Mouse (Mus musculus): Measurements from ENCODE around the gene Rara.

Gene Rara

DNA sequence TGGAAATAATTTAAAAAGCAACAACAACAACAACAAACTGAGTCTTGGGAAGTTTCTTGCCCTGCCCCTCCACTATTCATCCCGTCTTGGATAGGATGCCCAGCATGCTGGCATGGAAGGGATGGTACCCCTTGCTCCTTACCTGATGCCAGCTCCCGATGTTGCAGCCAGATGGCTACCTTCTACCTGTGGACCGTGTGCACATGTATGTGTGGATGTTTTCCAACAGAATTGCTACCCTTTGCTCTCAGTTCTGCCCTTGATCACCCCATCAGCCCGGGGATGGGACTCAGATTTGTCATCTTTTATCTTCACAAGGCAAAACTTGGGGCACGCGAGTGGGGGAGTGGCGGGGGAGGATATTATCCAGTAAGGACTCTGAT, 11.1 kb downstream of the Rara start:
- no peak for DNase-seq (ENCODE audit: low spot score)

GRCm38 (mm10) chr11:98939084-98939952, 11.7 kb downstream of the Rara start:
- no peak for DNase-seq (ENCODE audit: low spot score)

DNA sequence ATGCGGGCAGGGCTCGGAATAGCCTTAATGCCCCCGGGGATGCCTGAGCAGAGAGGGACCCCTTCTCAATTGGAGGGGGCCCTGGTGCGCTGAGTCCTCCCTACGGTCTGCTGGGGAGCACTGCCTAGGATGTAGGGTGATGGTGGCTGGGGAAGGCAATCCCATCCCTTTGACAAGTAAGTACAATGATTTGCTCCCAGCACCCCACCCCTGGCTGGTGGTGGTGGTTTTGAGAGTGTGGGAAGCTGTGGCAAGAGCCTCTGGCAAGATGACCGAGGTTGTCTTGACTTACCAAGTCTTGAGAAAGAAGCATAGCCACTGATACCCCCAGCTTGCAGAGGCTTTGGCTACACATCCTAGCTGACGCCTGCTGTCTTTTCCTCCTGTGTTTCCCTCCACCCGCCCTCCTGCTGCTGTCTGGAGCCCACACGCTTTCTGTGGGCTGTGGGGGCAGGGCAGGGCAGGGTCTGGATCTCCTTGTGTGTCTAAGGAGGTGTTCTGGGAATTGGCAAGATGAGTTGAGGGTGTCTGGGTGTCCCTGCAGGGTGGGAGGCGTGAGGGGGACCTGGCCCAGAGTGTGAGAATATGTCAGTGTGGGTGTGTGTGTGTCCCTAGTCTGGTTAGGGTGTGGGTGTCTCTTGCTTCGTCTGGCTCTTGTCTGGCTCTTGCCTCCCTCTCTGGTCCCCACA, 12.5 kb downstream of the Rara start:
- DNase-seq (ENCODE audit: low spot score), result peak; percentile 47

DNA sequence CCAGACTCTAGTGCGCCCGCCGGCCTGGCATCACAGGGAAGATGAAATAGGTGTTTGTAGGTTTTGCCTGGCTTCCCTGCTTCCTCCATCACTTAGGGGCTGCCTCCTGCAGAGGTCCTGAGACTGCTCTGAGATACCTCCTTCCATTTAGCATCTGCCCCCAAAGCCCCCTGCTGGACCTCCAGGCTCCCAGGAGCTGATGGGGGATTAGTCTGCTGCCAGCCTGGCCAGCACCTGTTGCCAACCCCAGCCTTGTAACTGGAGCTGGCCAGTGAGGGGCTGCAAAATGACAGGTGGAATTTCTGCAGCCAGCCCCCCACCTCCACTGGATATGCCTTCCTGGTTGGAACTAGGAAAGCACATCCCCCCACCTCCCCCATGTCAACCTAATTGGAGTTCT, 13.2 kb downstream of the Rara start:
- no peak for DNase-seq (ENCODE audit: low spot score)

GRCm38 (mm10) chr11:98941341-98941825, 13.8 kb downstream of the Rara start:
- peak; percentile 74 for DNase-seq (ENCODE audit: low spot score)

GRCm38 (mm10) chr11:98941826-98942550, 14.4 kb downstream of the Rara start:
- DNase-seq (ENCODE audit: low spot score), result peak; percentile 73

- DNase-seq (ENCODE audit: low spot score), result no peak
Measured at GRCm38 (mm10) chr11:98942555-98942922, 14.9 kb downstream of the Rara start.

DNA sequence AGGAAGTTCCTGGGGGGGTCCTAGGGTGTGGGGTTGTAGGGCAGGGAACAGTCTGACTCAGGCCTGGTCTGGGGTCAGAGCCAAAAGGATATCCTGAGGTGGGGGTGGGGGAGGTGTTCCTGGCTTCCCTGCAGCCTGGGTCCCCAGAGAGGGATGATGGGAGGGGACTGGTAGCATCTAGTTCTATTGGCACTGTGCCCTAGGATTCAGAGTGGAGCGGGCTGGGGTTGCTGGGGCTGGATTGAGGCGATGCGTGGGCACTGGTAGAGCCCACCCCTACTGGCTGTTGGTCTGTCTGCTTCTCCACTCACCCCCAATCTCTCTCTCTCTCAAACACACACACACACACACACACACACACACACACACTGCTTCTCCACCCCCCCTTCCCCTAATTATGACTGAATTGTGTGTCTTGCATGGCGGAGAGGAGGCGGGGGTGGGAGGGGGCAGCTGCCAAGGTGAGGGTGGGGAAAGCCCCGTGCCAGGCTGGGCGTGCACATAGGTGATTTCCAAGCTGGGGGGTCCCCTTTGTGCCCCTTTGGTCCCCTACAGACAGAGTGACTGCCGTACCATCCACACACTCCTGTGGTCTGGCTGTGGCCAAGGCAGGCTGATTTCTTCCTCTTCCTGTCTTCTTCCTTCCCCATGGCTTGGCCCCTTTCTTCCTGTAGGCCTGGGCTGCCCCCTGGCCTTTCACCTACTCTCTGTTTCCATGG, 15.5 kb downstream of the Rara start:
- no peak for DNase-seq (ENCODE audit: low spot score)

GRCm38 (mm10) chr11:98943741-98944461, 16.3 kb downstream of the Rara start:
- no peak for DNase-seq (ENCODE audit: low spot score)

- DNase-seq (ENCODE audit: low spot score), result no peak
Measured at GRCm38 (mm10) chr11:98944897-98945604, 17.4 kb downstream of the Rara start.

DNA sequence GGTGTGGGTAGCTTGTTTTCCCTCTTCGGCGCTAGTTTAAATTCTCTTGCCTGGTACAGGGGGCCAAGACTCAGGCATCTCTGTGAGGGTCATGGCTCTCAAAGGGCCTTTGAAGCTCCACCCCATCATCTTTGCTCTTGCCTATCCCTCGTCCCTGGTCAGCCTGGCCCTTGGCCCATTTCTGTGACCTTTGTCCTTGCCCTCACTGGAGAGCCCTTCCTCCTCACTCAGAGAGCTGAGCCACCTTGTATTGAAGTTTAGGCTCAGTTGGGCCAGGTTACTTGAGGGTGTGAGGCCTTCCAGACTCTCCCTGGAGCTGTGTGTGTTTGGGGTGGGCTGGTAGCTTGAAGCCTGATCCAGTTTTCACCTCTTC, 18.0 kb downstream of the Rara start:
- no peak for DNase-seq (ENCODE audit: low spot score)

DNA sequence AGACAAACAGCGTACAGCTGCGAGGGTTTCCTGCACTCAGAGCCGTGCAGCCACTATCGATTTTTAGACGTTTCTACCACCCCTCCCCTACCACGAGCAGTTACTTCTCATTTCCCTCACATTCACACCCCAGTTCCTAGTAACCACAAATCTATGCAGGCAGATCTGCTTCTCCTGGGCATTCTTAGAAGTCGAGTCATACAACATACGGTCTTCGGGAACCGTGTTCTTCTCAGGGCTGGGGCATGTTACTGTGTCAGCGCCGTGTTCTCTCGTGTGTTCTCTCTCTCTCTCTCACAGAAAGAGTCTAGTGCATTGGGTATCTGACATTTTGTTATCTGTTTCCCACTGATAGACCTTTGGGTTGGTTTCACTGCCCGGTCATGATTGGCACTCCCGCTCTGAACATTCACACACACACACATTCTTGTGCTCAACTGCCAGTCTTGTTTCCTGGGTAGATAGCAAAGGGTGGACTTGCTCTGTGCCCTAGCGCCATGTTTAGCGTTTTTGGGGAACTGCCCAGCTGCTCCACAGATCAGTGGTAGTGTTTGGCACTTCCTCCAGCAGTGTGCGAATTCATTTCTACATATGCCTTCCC, 20.5 kb downstream of the Rara start:
- no peak for DNase-seq (ENCODE audit: low spot score)

- DNase-seq (ENCODE audit: low spot score), result no peak
Measured at GRCm38 (mm10) chr11:98949242-98949957, 21.8 kb downstream of the Rara start.

GRCm38 (mm10) chr11:98949958-98950460, 22.4 kb downstream of the Rara start:
- no peak for DNase-seq (ENCODE audit: low spot score)

DNA sequence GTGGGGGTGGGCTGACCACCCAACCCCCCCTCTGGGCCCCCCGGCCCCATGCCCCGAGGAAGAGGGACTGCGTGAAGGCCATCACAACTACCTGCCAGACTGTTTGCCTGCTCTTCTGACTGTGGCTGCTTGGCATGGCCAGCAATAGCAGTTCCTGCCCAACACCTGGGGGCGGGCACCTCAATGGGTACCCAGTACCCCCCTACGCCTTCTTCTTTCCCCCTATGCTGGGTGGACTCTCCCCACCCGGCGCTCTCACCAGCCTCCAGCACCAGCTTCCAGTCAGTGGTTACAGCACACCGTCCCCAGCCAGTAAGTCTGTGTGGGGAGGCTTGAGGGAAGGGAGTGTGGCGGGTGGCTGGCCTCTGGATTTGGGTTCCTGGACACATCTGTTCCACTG, 22.9 kb downstream of the Rara start:
- DNase-seq (ENCODE audit: low spot score), result no peak

DNA sequence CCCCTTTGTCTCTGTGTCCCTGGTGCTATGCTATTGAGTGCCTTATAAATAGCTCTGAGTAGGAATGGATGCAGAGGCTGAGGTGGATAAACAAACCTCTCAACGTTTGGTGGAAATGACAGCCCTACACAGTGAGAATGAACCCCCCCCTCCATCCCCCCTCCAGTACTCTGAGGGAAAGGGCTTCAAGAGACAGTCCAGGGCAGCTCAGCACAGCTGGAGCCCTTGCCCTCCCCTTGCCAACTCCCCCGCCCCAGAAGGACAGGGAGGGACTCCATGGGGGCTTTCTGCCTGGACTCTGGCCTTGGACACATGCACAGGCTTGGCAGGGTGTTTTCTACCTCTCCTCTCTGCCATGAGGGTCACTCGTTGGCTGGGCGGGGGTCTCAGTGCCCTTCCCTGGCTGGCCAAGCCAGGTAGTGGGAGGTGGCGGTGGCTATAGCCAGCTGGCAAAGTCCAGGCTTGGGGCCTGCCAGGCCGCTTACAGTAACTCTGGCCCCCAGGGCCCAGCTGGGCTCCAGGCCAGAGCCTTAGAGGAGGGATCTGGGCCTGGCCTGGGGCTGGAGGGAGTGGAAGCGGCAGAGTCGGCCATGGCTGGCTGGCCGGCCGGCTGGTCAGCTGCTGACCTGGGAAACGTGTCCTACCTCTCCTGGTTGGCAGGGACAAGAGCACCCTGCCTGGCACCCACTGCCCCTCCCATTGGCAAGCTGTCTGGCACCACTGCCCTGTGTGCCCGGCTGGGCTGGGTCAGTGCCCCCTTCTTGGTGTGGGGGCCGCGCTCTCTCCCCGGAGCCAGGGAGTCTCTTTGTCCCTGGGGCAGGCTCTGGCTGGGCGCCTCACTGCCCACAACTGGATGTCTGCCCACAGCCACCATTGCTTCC, 23.6 kb downstream of the Rara start:
- peak; percentile 55 for DNase-seq (ENCODE audit: low spot score)

DNA sequence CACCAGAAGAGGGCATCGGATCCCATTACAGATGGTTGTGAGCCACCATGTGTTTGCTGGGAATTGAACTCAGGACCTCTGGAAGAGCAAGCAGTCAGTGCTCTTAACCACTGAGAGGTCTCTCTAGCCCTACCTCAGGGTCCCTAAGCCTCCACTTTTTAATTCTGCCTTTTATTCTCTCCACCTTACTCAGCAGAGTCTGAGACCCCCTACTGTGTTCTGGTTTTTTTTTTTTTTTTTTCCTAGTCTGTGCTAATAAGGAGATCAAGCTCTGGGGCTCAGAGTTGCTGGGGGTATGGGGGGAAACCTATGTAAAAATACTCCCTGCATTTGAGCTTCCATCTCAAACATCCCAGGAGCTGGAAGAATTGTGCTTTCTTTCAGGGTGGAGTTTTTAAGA, 24.5 kb downstream of the Rara start:
- no peak for DNase-seq (ENCODE audit: low spot score)

DNA sequence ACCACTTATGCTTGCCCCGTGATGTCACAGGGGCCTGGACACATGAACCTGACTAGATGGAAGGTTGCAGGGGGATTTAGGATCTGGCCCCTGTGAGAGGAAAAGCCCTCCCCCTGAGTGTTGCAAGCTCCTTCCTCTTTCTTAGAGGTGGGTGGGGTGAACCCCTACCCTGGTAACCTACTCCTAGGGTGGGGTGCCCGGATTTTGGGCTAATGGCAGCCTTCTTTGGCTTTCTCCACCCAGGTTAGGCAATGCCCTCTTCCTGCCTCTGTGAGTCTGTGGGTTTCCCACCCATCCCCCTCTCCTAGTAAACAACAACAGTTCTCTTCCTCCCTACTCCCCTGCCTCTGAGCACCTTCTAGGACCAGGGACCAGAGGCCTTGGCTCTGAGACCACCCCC, 25.1 kb downstream of the Rara start:
- no peak for DNase-seq (ENCODE audit: low spot score)
